Mouse (Mus musculus): ENCODE measurements at regions not wholly inside any gene's neighbourhood (a gene's known extent, or its start where the extent isn't known, plus 50 kb on each side); places are given as distances from the start of the nearest gene placed in this dataset.
"Not testable (repeated sequence)": the region's sequence is repeated elsewhere in the genome, so short reads cannot be mapped to it uniquely, and the experiment has no call there.

- DNase-seq (ENCODE audit: low spot score): no peak
Measured at GRCm38 (mm10) chr13:6855199-6856148, 206.9 kb upstream of the Pfkp start.

DNA sequence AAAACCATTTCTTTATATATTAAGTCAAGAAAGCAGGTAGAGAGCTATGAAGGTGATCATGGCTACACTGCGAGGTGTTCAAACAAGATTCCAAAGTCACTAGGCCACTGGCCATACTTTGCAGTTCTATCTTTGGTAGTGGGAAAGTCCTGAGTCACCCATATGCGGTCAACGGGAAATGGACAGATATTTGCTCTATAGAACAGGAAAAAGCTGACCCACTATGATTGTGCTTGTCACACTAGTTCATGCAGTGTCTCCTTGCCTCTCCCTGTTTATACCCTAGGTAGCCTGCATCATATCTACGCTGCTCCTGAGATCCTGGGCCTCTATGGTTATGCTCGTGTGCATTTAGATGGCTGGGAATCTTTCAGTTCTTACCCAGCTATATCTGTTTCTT is 188.9 kb upstream of the Pfkp start:
- DNase-seq (ENCODE audit: low spot score): no peak

DNA sequence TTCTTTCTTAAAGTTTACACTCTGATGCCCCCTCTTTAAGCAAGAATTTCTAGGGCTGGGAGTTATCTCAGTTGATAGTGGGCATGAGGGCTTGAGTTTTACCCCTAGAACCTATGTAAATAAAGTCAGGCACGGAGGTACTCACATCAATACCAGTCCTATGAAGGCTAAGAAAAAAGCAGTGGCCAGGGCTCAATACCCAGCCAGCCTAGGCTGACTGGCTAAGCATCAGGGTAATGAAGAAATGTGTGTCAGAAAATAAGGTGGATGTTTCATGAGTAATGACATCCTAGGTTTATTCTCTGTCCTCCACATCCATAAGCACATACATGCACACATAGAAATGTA is 188.5 kb upstream of the Pfkp start:
- DNase-seq (ENCODE audit: low spot score): no peak

- DNase-seq (ENCODE audit: low spot score): peak; percentile 14
Measured at GRCm38 (mm10) chr13:6836351-6837074, 187.9 kb upstream of the Pfkp start.

- DNase-seq (ENCODE audit: low spot score): no peak
Measured at GRCm38 (mm10) chr13:6829882-6830281, 181.3 kb upstream of the Pfkp start.

DNA sequence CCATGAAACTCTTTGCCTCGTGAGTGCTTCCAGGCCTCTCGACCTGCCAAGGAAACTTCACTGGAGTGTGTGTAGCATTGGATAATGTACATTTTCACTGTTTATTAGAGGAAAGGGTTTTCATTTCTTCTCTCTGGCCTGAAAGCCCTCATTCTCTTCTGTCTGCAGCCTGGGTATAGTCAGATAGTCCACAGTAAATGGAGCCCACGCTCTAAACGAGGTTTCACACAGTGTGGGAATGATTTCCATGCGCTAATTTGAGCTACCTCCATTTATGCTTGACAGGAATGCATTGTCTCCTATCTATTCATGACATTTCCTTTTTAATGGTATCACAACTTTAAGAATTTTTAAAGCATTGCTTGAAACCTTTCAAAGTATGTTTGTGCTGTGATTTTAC is 180.8 kb upstream of the Pfkp start:
- no peak for DNase-seq (ENCODE audit: low spot score)

DNA sequence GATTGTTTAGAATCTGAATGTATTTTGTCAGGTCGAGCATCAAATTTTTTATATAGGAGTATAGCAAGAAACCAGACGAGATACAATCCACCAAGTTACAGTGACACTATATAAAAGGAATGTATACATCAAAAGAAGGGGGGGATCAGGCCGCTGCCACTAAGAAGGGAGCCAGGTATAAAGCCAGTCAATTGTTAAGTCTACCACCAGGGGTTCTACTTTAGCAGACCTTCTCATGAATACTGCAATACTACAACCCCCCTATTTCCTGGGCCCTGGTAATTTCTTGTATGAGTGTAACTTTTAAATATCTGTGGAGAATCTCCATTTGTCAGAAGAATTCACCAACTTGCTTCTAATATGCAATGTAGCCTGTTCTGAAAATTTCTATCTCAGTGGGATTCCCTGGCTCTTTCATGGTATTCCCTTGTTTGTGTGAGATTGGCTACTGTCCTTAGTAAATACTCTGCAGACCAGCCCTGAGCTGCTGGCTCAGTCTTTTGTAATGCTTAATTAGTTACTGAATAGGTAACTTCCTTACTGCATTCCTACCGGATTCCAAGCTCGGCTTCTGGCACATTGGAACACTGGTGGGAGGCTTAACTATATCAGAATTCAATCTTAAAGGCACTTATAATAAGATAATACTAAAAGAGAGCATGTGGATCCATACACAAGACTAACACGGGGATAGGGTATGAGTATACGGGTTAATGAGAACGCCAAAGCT is 180.2 kb upstream of the Pfkp start:
- DNase-seq (ENCODE audit: low spot score): not testable (repeated sequence)

- DNase-seq (ENCODE audit: low spot score): peak; percentile 3
Measured at GRCm38 (mm10) chr13:6802243-6803157, 153.9 kb upstream of the Pfkp start.

DNA sequence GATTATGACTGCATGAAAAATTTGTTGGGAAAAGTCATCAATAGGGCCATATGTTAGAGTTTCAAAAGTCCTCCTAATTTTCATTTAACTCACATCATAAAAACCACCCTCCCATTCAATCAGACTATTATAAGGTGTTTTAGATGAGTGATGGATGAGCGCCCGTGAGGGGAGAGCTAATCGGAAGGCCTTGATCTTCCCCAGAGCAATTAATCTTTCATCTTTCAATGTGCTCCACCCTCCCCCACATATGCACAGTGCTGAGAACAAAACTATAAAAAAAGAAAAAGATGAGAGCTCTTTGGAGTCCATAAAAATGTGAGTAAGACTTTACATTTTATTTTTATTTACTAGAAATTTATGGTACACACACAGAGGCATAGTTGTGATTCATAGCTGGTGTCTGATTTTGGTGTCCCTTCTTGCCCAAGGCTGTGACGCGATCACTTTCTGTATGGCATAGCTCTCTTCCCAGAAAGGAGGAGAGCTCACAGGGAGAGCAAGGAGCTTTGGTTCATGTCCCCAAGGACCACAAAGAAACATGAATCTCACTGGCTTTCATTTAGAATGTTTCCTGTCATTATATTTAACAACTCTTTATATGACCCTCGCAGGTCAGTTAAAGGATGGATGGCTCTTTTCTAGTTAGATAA is 119.5 kb upstream of the Pfkp start:
- DNase-seq (ENCODE audit: low spot score): no peak

DNA sequence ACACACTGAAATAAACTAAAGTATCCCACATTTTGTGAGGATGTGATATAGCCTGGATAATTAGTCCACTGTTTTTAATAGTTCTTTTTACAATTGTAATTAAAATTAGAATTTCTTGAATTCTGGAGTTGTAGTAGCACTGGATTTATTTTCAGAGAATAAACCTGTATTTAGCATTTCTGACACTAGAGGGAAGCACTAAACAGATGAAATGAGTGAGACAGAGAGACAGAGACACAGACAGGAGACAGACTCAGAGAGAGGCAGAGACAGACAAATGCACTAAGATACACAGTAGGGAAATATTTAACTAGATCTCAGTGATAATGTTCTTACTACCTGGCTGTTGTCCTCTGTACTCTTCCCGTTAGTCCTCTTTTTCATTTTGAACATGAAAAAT is 108.6 kb upstream of the Pfkp start:
- no peak for DNase-seq (ENCODE audit: low spot score)

DNA sequence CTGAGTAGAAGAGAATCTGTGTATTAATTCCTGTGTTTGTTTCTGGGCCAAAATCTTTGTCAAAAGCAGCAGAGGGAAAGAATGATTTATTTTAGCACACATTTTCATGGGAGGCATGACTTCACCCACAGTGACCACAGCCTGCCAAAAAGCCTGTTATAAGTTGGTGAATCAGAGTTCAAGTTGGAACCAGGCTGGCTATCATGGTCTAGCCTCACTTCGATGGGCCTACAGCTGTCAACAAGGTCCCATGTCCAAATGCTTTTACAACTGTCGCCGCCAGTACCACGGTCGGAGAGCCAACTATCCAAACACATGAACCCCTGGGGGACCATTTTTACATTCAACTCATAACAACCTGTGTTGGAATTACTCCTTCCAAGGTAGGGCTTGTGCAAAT is 103.0 kb upstream of the Pfkp start:
- no peak for DNase-seq (ENCODE audit: low spot score)

DNA sequence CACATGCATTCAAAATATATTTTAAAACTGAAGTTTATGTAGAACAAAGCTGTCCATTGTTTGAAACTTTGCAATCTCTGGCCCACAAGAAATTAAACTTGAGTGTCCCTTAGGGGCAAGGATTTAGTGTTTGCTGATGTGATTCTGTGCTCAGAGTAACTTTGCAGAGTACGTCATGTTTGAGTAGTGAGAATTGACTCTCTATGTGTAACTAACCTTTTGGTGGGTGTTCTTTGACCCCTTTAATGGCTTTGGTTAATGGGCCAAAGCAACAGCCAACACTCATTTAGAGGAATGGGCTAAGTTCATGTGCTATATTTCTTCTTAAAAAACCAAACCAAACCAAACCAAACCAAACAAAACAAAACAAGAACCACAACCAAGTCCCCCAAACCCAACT is 102.6 kb upstream of the Pfkp start:
- no peak for DNase-seq (ENCODE audit: low spot score)

GRCm38 (mm10) chr13:6741916-6742315 is 93.3 kb upstream of the Pfkp start:
- DNase-seq (ENCODE audit: low spot score): no peak

- DNase-seq (ENCODE audit: low spot score): no peak
Measured at GRCm38 (mm10) chr13:6736984-6737566, 88.5 kb upstream of the Pfkp start.
